Mouse (Mus musculus) midbrain, embryonic 10.5 days (tissue): Measurements from ENCODE around the gene Gm42421. TPM values are rescaled to one million over a fixed set of nuclear protein-coding genes. Genes with fewer than 3 reads are reported as not detected.

Experiments
- DNase-seq: peaks from one replicate; pipeline ENCODE4 v3.0.0-alpha.2; 2017; ENCODE audit warnings: low spot score
- H3K27ac ChIP-seq: fragments of 300-500 bp; sonication (generic); replicated peaks from 2 replicates; pipeline ENCODE4 v1.5.1; 2016; ENCODE audit warnings: mild to moderate bottlenecking
- H3K27me3 ChIP-seq: fragments of 300-500 bp; sonication (generic); 2 replicates; pipeline ENCODE4 v1.6.1; 2016; ENCODE audit warnings: low read depth, mild to moderate bottlenecking; ENCODE audit not compliant: poor library complexity, severe bottlenecking
- H3K36me3 ChIP-seq: fragments of 300-500 bp; sonication (generic); 2 replicates; pipeline ENCODE4 v1.6.1; 2016; ENCODE audit warnings: mild to moderate bottlenecking, moderate library complexity
- H3K4me1 ChIP-seq: fragments of 300-500 bp; sonication (generic); 2 replicates; pipeline ENCODE4 v1.6.1; 2016
- H3K4me3 ChIP-seq: fragments of 300-500 bp; sonication (generic); 2 replicates; pipeline ENCODE4 v1.5.1; 2016; ENCODE audit warnings: mild to moderate bottlenecking, moderate library complexity
- H3K9me3 ChIP-seq: fragments of 300-500 bp; sonication (generic); replicated peaks from 2 replicates; pipeline ENCODE4 v1.6.1; 2016; ENCODE audit warnings: mild to moderate bottlenecking
- WGBS: fragments of 180-500 bp; shearing (Covaris S2); methylation state at CpG from one replicate; pipeline ENCODE4 v1.1.7; 2016; 5-methylcytosine and 5-hydroxymethylcytosine counted together
- polyA plus RNA-seq: library from polyadenylated mRNA; unstranded; fragments of >200 nt; fragmentation: Nextera tagmentation; extraction: Ambion mirVana; gene quantifications from 2 replicates; pipeline ENCODE4 v1.2.1, GENCODE M21; 2016

Gene Gm42421
- polyA plus RNA-seq: 0.56 and 0.77 TPM in 2 replicates

- Histone ChIP-seq H3K36me3 (peaks cover 96% of the 10 kb centered on the region), H3K4me3 (no peak within 1 kb of the TSS), H3K27me3 (no peaks in the 10 kb centered on the region), H3K9me3 (no peaks in the 10 kb centered on the region), H3K27ac (no peak within 1 kb of the TSS), H3K4me1 (peaks cover 9% of the 10 kb centered on the region)
- WGBS: 94% methylated on average over 8 of the region's 8 CpGs
- DNase-seq: no peak
Observed at GRCm38 (mm10) chr5:143927875-143928274, at the start of gene Gm42421. Gm42421 (plus strand) TSS chr5:143928175.

- DNase-seq: no peak
- peaks cover 8% of the 10 kb centered on the region; the same call in 1 of the 2 replicates for H3K9me3 ChIP-seq
- H3K36me3 ChIP-seq: peaks cover 99% of the 10 kb centered on the region
- H3K4me1 ChIP-seq: no peaks in the 10 kb centered on the region
- H3K4me3 ChIP-seq: no peak overlapping the region
- no peaks in the 10 kb centered on the region for H3K27me3 ChIP-seq
- no peak overlapping the region for H3K27ac ChIP-seq
- WGBS: 94% methylated on average over 3 of the region's 3 CpGs
Observed at GRCm38 (mm10) chr5:143885274-143885673, 42.7 kb upstream of the Gm42421 start.

- WGBS: 86% methylated on average over 6 of the region's 6 CpGs
- DNase-seq: no peak
- H3K4me3 ChIP-seq: no peak overlapping the region
- no peak overlapping the region for H3K27ac ChIP-seq
- no peaks in the 10 kb centered on the region for H3K4me1 ChIP-seq
- no peaks in the 10 kb centered on the region for H3K27me3 ChIP-seq
- H3K36me3 ChIP-seq: peaks cover 95% of the 10 kb centered on the region
- H3K9me3 ChIP-seq: peaks cover 5% of the 10 kb centered on the region; the same call in 1 of the 2 replicates
Observed at GRCm38 (mm10) chr5:143890741-143891140, 37.2 kb upstream of the Gm42421 start.

- H3K36me3 ChIP-seq: peaks cover 92% of the 10 kb centered on the region
- H3K9me3 ChIP-seq: no peaks in the 10 kb centered on the region
- no peak for DNase-seq
- H3K27ac ChIP-seq: no peak overlapping the region
- H3K4me1 ChIP-seq: no peaks in the 10 kb centered on the region
- WGBS: 82% methylated on average over 9 of the region's 9 CpGs
- H3K4me3 ChIP-seq: no peak overlapping the region
- H3K27me3 ChIP-seq: no peaks in the 10 kb centered on the region
Observed at GRCm38 (mm10) chr5:143892255-143892886, 35.6 kb upstream of the Gm42421 start.

- WGBS: 87% methylated on average over 5 of the region's 5 CpGs
- no peaks in the 10 kb centered on the region for H3K4me1 ChIP-seq
- H3K9me3 ChIP-seq: no peaks in the 10 kb centered on the region
- DNase-seq: no peak
- H3K4me3 ChIP-seq: no peak overlapping the region
- H3K36me3 ChIP-seq: peaks cover 92% of the 10 kb centered on the region
- no peak overlapping the region for H3K27ac ChIP-seq
- no peaks in the 10 kb centered on the region for H3K27me3 ChIP-seq
Observed at GRCm38 (mm10) chr5:143893396-143893795, 34.6 kb upstream of the Gm42421 start.

- peaks cover 92% of the 10 kb centered on the region for H3K36me3 ChIP-seq
- no peak for DNase-seq
- no peaks in the 10 kb centered on the region for H3K27me3 ChIP-seq
- H3K9me3 ChIP-seq: no peaks in the 10 kb centered on the region
- no peaks in the 10 kb centered on the region for H3K4me1 ChIP-seq
- H3K27ac ChIP-seq: no peak within 1 kb of the TSS
- H3K4me3 ChIP-seq: no peak within 1 kb of the TSS
- 88% methylated on average over 14 of the region's 14 CpGs for WGBS
Observed at GRCm38 (mm10) chr5:143897635-143898330, 30.2 kb upstream of the Gm42421 start, which contains the start of gene Ankrd61. Ankrd61 (minus strand) TSS chr5:143897685.

- H3K9me3 ChIP-seq: no peaks in the 10 kb centered on the region
- no peaks in the 10 kb centered on the region for H3K4me1 ChIP-seq
- H3K27ac ChIP-seq: no peak overlapping the region
- no peak overlapping the region for H3K4me3 ChIP-seq
- H3K27me3 ChIP-seq: no peaks in the 10 kb centered on the region
- H3K36me3 ChIP-seq: peaks cover 100% of the 10 kb centered on the region
- no peak for DNase-seq
- WGBS: 87% methylated on average over 3 of the region's 3 CpGs
Observed at GRCm38 (mm10) chr5:143902111-143902510, 25.9 kb upstream of the Gm42421 start.

- H3K4me1 ChIP-seq: peaks cover 15% of the 10 kb centered on the region
- H3K36me3 ChIP-seq: peaks cover 94% of the 10 kb centered on the region
- no peaks in the 10 kb centered on the region for H3K9me3 ChIP-seq
- H3K27ac ChIP-seq: no peak overlapping the region
- DNase-seq: no peak
- WGBS: 92% methylated on average over 4 of the region's 4 CpGs
- no peaks in the 10 kb centered on the region for H3K27me3 ChIP-seq
- H3K4me3 ChIP-seq: no peak overlapping the region
Observed at GRCm38 (mm10) chr5:143903813-143904212, 24.2 kb upstream of the Gm42421 start.

GRCm38 (mm10) chr5:143906429-143906828 is 21.5 kb upstream of the Gm42421 start:
- no peak for DNase-seq
- Histone ChIP-seq H3K27ac (no peak overlapping the region), H3K4me3 (no peak overlapping the region), H3K4me1 (peaks cover 28% of the 10 kb centered on the region), H3K9me3 (no peaks in the 10 kb centered on the region), H3K27me3 (no peaks in the 10 kb centered on the region), H3K36me3 (peaks cover 67% of the 10 kb centered on the region)
- 90% methylated on average over 8 of the region's 8 CpGs for WGBS

GRCm38 (mm10) chr5:143908926-143909325 is 19.0 kb upstream of the Gm42421 start:
- no peaks in the 10 kb centered on the region for H3K27me3 ChIP-seq
- H3K36me3 ChIP-seq: peaks cover 52% of the 10 kb centered on the region
- DNase-seq: no peak
- WGBS: 5% methylated on average over 9 of the region's 9 CpGs
- H3K4me1 ChIP-seq: peaks cover 28% of the 10 kb centered on the region
- H3K4me3 ChIP-seq: peak overlapping the region; percentile 78
- H3K9me3 ChIP-seq: no peaks in the 10 kb centered on the region
- peak overlapping the region; percentile 87 for H3K27ac ChIP-seq

GRCm38 (mm10) chr5:143909417-143910400 is 18.3 kb upstream of the Gm42421 start, which contains the start of the genes Aimp2 and Pms2:
Aimp2 (minus strand) TSS chr5:143909847.
Pms2 (plus strand) TSS chr5:143909964.
- Histone ChIP-seq H3K36me3 (peaks cover 51% of the 10 kb centered on the region), H3K4me1 (peaks cover 28% of the 10 kb centered on the region), H3K27ac (peak within 1 kb of the TSS; percentile 87), H3K27me3 (no peaks in the 10 kb centered on the region), H3K4me3 (peak within 1 kb of the TSS; percentile 78), H3K9me3 (no peaks in the 10 kb centered on the region)
- DNase-seq: peak; percentile 97
- under 1% methylated on average over 70 of the region's 70 CpGs for WGBS

- H3K27me3 ChIP-seq: no peaks in the 10 kb centered on the region
- 94% methylated on average over 9 of the region's 9 CpGs for WGBS
- no peaks in the 10 kb centered on the region for H3K9me3 ChIP-seq
- DNase-seq: no peak
- H3K27ac ChIP-seq: no peak overlapping the region
- peaks cover under 1% of the 10 kb centered on the region for H3K4me1 ChIP-seq
- H3K4me3 ChIP-seq: no peak overlapping the region
- peaks cover 78% of the 10 kb centered on the region for H3K36me3 ChIP-seq
Observed at GRCm38 (mm10) chr5:143916221-143916620, 11.8 kb upstream of the Gm42421 start.
